Mouse (Mus musculus) right cerebral cortex, postnatal 36 days (tissue): Measurements from ENCODE around the gene Chd5.

ENCODE experiments used
- DNase-seq, 2 experiments: peaks; one replicate each; pipeline ENCODE4 v3.0.0; 2022; ENCODE audit warnings: low spot score in 2 of 2, mixed read lengths in 1 of 2

Chd5 gene

GRCm38 (mm10) chr4:152434836-152435235, 96.4 kb downstream of the Chd5 start:
- DNase-seq: peak; percentile 83 to 89

- DNase-seq: peak; percentile 53 to 60
Observed at GRCm38 (mm10) chr4:152435255-152435654, 96.8 kb downstream of the Chd5 start.
